Mouse (Mus musculus) neural tube, embryonic 13.5 days (tissue): ENCODE data around the gene Igdcc3. TPM values are rescaled to one million over a fixed set of nuclear protein-coding genes. Genes with fewer than 3 reads are reported as not detected.
A peak's percentile ranks its signal among the peaks of the same experiment; 100 is the strongest.

Source experiments
- ATAC-seq: fragments of 200-750 bp; cut with Nextera tagmentation; 2 replicates; pipeline ENCODE4 v1.8.0; 2017; ENCODE audit warnings: low read depth, mild to moderate bottlenecking, moderate TSS enrichment, moderate library complexity
- H3K27ac ChIP-seq: fragments of 300-500 bp; sonication (generic); replicated peaks from 2 replicates; pipeline ENCODE4 v1.5.1; 2015; ENCODE audit warnings: moderate library complexity, mild to moderate bottlenecking, inconsistent platforms
- H3K27me3 ChIP-seq: fragments of 300-500 bp; sonication (generic); 2 replicates; pipeline ENCODE4 v1.6.1; 2015; ENCODE audit warnings: mild to moderate bottlenecking, inconsistent platforms
- H3K36me3 ChIP-seq: fragments of 300-500 bp; sonication (generic); 2 replicates; pipeline ENCODE4 v1.6.1; 2015; ENCODE audit warnings: mild to moderate bottlenecking, inconsistent platforms
- H3K4me1 ChIP-seq: fragments of 300-500 bp; sonication (generic); replicated peaks from 2 replicates; pipeline ENCODE4 v1.6.1; 2015; ENCODE audit warnings: inconsistent platforms
- H3K4me2 ChIP-seq: fragments of 300-500 bp; sonication (generic); 2 replicates; pipeline ENCODE4 v1.6.1; 2015; ENCODE audit warnings: inconsistent platforms, mild to moderate bottlenecking, moderate library complexity
- H3K4me3 ChIP-seq: fragments of 300-500 bp; sonication (generic); 2 replicates; pipeline ENCODE4 v1.5.1; 2015; ENCODE audit warnings: mild to moderate bottlenecking, inconsistent platforms
- H3K9ac ChIP-seq: fragments of 300-500 bp; sonication (generic); 2 replicates; pipeline ENCODE4 v1.6.1; 2015; ENCODE audit warnings: moderate library complexity, mild to moderate bottlenecking, inconsistent platforms
- H3K9me3 ChIP-seq: fragments of 300-500 bp; sonication (generic); 2 replicates; pipeline ENCODE4 v1.6.1; 2016; ENCODE audit warnings: inconsistent platforms
- WGBS: fragments of 180-500 bp; shearing (Covaris S2); methylation state at CpG from one replicate; pipeline ENCODE4 v1.1.7; 2015; 5-methylcytosine and 5-hydroxymethylcytosine counted together
- polyA plus RNA-seq: library from polyadenylated mRNA; unstranded; fragments of >200 nt; fragmentation: Nextera tagmentation; extraction: Ambion mirVana; gene quantifications from 2 replicates; pipeline ENCODE4 v1.2.1, GENCODE M21; 2015

Gene Igdcc3
- polyA plus RNA-seq, 1 experiment from 2014 or later: 12.9 TPM

- no peaks in the 10 kb centered on the region for H3K27me3 ChIP-seq
- 100% methylated on average over 2 of the region's 2 CpGs for WGBS
- no peak overlapping the region for H3K4me2 ChIP-seq
- H3K4me1 ChIP-seq: peaks cover 21% of the 10 kb centered on the region
- no peak overlapping the region for H3K9ac ChIP-seq
- peaks cover 24% of the 10 kb centered on the region for H3K36me3 ChIP-seq
- no peak for ATAC-seq
- H3K9me3 ChIP-seq: no peaks in the 10 kb centered on the region
- H3K27ac ChIP-seq: no peak overlapping the region
- no peak overlapping the region for H3K4me3 ChIP-seq
These were observed 27.3 kb upstream of the Igdcc3 start for GRCm38 (mm10) chr9:65113694-65114093.

- H3K9me3 ChIP-seq: no peaks in the 10 kb centered on the region
- WGBS: 65% methylated on average over 2 of the region's 2 CpGs
- H3K4me2 ChIP-seq: no peak overlapping the region
- H3K27me3 ChIP-seq: no peaks in the 10 kb centered on the region
- H3K27ac ChIP-seq: no peak overlapping the region
- H3K36me3 ChIP-seq: peaks cover 27% of the 10 kb centered on the region
- H3K4me1 ChIP-seq: 0 out of 2 replicates have a peak, but pooled peaks cover under 1% of the 10 kb centered on the region
- ATAC-seq: no peak
- H3K4me3 ChIP-seq: no peak overlapping the region
- no peak overlapping the region for H3K9ac ChIP-seq
These were observed 25.1 kb upstream of the Igdcc3 start for GRCm38 (mm10) chr9:65115891-65116290.

- Histone ChIP-seq H3K27me3 (peaks cover 12% of the 10 kb centered on the region), H3K4me1 (0 out of 2 replicates have a peak, but pooled peaks cover 3% of the 10 kb centered on the region), H3K4me2 (no peak overlapping the region), H3K27ac (no peak overlapping the region), H3K36me3 (peaks cover 27% of the 10 kb centered on the region), H3K9me3 (no peaks in the 10 kb centered on the region), H3K9ac (no peak overlapping the region), H3K4me3 (no peak overlapping the region)
- WGBS: 68% methylated on average over 2 of the region's 2 CpGs
- no peak for ATAC-seq
These were observed 23.5 kb upstream of the Igdcc3 start for GRCm38 (mm10) chr9:65117516-65117915.

- Histone ChIP-seq H3K4me3 (no peak overlapping the region), H3K9me3 (no peaks in the 10 kb centered on the region), H3K4me2 (no peak overlapping the region), H3K27ac (no peak overlapping the region), H3K36me3 (peaks cover 20% of the 10 kb centered on the region), H3K9ac (no peak overlapping the region), H3K27me3 (peaks cover 33% of the 10 kb centered on the region), H3K4me1 (peaks cover 16% of the 10 kb centered on the region)
- WGBS: 8% methylated on average over 3 of the region's 3 CpGs
- ATAC-seq: peak; percentile 60; the same call in 1 of the 2 replicates
These were observed 20.1 kb upstream of the Igdcc3 start for GRCm38 (mm10) chr9:65120935-65121334.

- H3K27me3 ChIP-seq: peaks cover 33% of the 10 kb centered on the region
- peaks cover 16% of the 10 kb centered on the region for H3K4me1 ChIP-seq
- peaks cover 21% of the 10 kb centered on the region for H3K36me3 ChIP-seq
- peak overlapping the region; percentile 28; the same call in 1 of the 2 replicates for H3K4me2 ChIP-seq
- H3K9me3 ChIP-seq: no peaks in the 10 kb centered on the region
- 12% methylated on average over 18 of the region's 18 CpGs for whole genome bisulfite sequencing
- H3K27ac ChIP-seq: no peak overlapping the region
- peak overlapping the region; percentile 43; the same call in 1 of the 2 replicates for H3K9ac ChIP-seq
- ATAC-seq: no peak
- 0 out of 2 replicates have a peak overlapping the region, but pooled peaks have one; percentile 1 for H3K4me3 ChIP-seq
These were observed 18.4 kb upstream of the Igdcc3 start for GRCm38 (mm10) chr9:65122545-65122944.

GRCm38 (mm10) chr9:65123552-65124168 is 17.3 kb upstream of the Igdcc3 start:
- peaks cover 23% of the 10 kb centered on the region for H3K4me1 ChIP-seq
- no peaks in the 10 kb centered on the region for H3K9me3 ChIP-seq
- peaks cover 15% of the 10 kb centered on the region; the same call in 1 of the 2 replicates for H3K36me3 ChIP-seq
- ATAC-seq: peak; percentile 27; the same call in 1 of the 2 replicates
- H3K4me2 ChIP-seq: peak overlapping the region; percentile 78
- H3K9ac ChIP-seq: peak overlapping the region; percentile 73
- no peak overlapping the region for H3K27ac ChIP-seq
- peaks cover 33% of the 10 kb centered on the region for H3K27me3 ChIP-seq
- peak overlapping the region; percentile 42 for H3K4me3 ChIP-seq
- 2% methylated on average over 48 of the region's 48 CpGs for WGBS

GRCm38 (mm10) chr9:65128123-65128815 is 12.7 kb upstream of the Igdcc3 start:
- H3K9ac ChIP-seq: 0 out of 2 replicates have a peak overlapping the region, but pooled peaks have one; percentile 5
- no peak overlapping the region for H3K27ac ChIP-seq
- H3K4me2 ChIP-seq: peak overlapping the region; percentile 34
- peaks cover 18% of the 10 kb centered on the region for H3K27me3 ChIP-seq
- ATAC-seq: no peak
- no peaks in the 10 kb centered on the region for H3K9me3 ChIP-seq
- WGBS: 10% methylated on average over 25 of the region's 25 CpGs
- H3K4me1 ChIP-seq: peaks cover 17% of the 10 kb centered on the region
- H3K4me3 ChIP-seq: no peak overlapping the region
- H3K36me3 ChIP-seq: peaks cover 15% of the 10 kb centered on the region; the same call in 1 of the 2 replicates

- Histone ChIP-seq H3K27ac (no peak overlapping the region), H3K4me1 (peaks cover 14% of the 10 kb centered on the region), H3K4me2 (no peak overlapping the region), H3K9ac (no peak overlapping the region), H3K9me3 (no peaks in the 10 kb centered on the region), H3K36me3 (peaks cover 10% of the 10 kb centered on the region; the same call in 1 of the 2 replicates), H3K4me3 (no peak overlapping the region), H3K27me3 (0 out of 2 replicates have a peak, but pooled peaks cover 6% of the 10 kb centered on the region)
- no peak for ATAC-seq
- 85% methylated on average over 5 of the region's 5 CpGs for WGBS
These were observed 9.3 kb upstream of the Igdcc3 start for GRCm38 (mm10) chr9:65131717-65132116.

- H3K4me2 ChIP-seq: no peak overlapping the region
- H3K4me1 ChIP-seq: peaks cover 7% of the 10 kb centered on the region
- 0 out of 2 replicates have a peak, but pooled peaks cover 6% of the 10 kb centered on the region for H3K27me3 ChIP-seq
- no peak overlapping the region for H3K4me3 ChIP-seq
- no peaks in the 10 kb centered on the region for H3K9me3 ChIP-seq
- peak; percentile 66 for ATAC-seq
- H3K9ac ChIP-seq: no peak overlapping the region
- 2% methylated on average over 6 of the region's 10 CpGs for WGBS
- no peak overlapping the region for H3K27ac ChIP-seq
- peaks cover 4% of the 10 kb centered on the region; the same call in 1 of the 2 replicates for H3K36me3 ChIP-seq
These were observed 7.2 kb upstream of the Igdcc3 start for GRCm38 (mm10) chr9:65133739-65134138.

- H3K9me3 ChIP-seq: no peaks in the 10 kb centered on the region
- no peak overlapping the region for H3K4me2 ChIP-seq
- peaks cover 11% of the 10 kb centered on the region for H3K4me1 ChIP-seq
- no peak overlapping the region for H3K27ac ChIP-seq
- H3K36me3 ChIP-seq: peaks cover 4% of the 10 kb centered on the region; the same call in 1 of the 2 replicates
- no peak overlapping the region for H3K4me3 ChIP-seq
- no peak overlapping the region for H3K9ac ChIP-seq
- no peak for ATAC-seq
- 73% methylated on average over 4 of the region's 4 CpGs for WGBS
- 0 out of 2 replicates have a peak, but pooled peaks cover 6% of the 10 kb centered on the region for H3K27me3 ChIP-seq
These were observed 5.9 kb upstream of the Igdcc3 start for GRCm38 (mm10) chr9:65135126-65135525.

- peak overlapping the region; percentile 90 for H3K4me3 ChIP-seq
- no peaks in the 10 kb centered on the region for H3K27me3 ChIP-seq
- H3K9ac ChIP-seq: peak overlapping the region; percentile 92
- H3K9me3 ChIP-seq: no peaks in the 10 kb centered on the region
- WGBS: 3% methylated on average over 8 of the region's 8 CpGs
- peaks cover 20% of the 10 kb centered on the region for H3K36me3 ChIP-seq
- peaks cover 46% of the 10 kb centered on the region for H3K4me1 ChIP-seq
- H3K27ac ChIP-seq: peak overlapping the region; percentile 98
- no peak for ATAC-seq
- H3K4me2 ChIP-seq: peak overlapping the region; percentile 87
These were observed 498 bp upstream of the Igdcc3 start for GRCm38 (mm10) chr9:65140491-65140890.

- Histone ChIP-seq H3K4me2 (peak overlapping the region; percentile 87), H3K27me3 (no peaks in the 10 kb centered on the region), H3K4me1 (peaks cover 56% of the 10 kb centered on the region), H3K36me3 (peaks cover 21% of the 10 kb centered on the region), H3K9me3 (no peaks in the 10 kb centered on the region), H3K4me3 (peak overlapping the region; percentile 90), H3K9ac (peak overlapping the region; percentile 92), H3K27ac (peak overlapping the region; percentile 98)
- ATAC-seq: peak; percentile 75
- whole genome bisulfite sequencing: under 1% methylated on average over 68 of the region's 73 CpGs
These were observed 452 bp downstream of the Igdcc3 start for GRCm38 (mm10) chr9:65141306-65141975.
